Mouse (Mus musculus) left cerebral cortex, postnatal 10 days (tissue): Measurements from ENCODE around the gene Ttf2. TPM values are rescaled to one million over a fixed set of nuclear protein-coding genes. Genes with fewer than 3 reads are reported as not detected.

ENCODE experiments used
- DNase-seq, 2 experiments: peaks; one replicate each; pipeline ENCODE4 v3.0.0; 2021 to 2022; ENCODE audit warnings: low spot score in 2 of 2, mixed read lengths in 1 of 2; ENCODE audit errors: extremely low spot score in 1 of 2
- intact Hi-C: fragments of 180-260 bp; cut with DNase I; formaldehyde crosslinking; loops from one replicate; pipeline ENCODE4 v1.15.1; 2025
- total RNA-seq, 2 experiments: library from RNA; stranded (reverse); gene quantifications; 2 replicates each; pipeline ENCODE4 v1.2.3; 2021

Gene Ttf2
- total RNA-seq, 2 experiments from 2014 or later, result 1.6 to 2.3 TPM

- intact Hi-C loops, result no loop called here
- no peak for DNase-seq
These were observed 23.7 kb upstream of the Ttf2 start for GRCm38 (mm10) chr3:100993158-100993557.

GRCm38 (mm10) chr3:100990231-100990630 is 20.8 kb upstream of the Ttf2 start:
- intact Hi-C loops, result no loop called here
- DNase-seq, result no peak

- intact Hi-C loops, result no loop called here
- DNase-seq, result no peak
These were observed 20.0 kb upstream of the Ttf2 start for GRCm38 (mm10) chr3:100989417-100989816.

- no peak for DNase-seq
- intact Hi-C loops, result loop anchor here (10.0 kb wide), 1 partner anchor 836 kb away; no protein-coding TSS in a partner anchor
These were observed 9.8 kb upstream of the Ttf2 start for GRCm38 (mm10) chr3:100979290-100979689.

GRCm38 (mm10) chr3:100973906-100974305 is 4.4 kb upstream of the Ttf2 start:
- intact Hi-C loops, result loop anchor here (1.0 to 10.0 kb wide), 4 partner anchors 189 to 841 kb away; no protein-coding TSS in a partner anchor

GRCm38 (mm10) chr3:100963849-100964542 is 5.5 kb downstream of the Ttf2 start:
- DNase-seq, result peak; percentile 41 to 58
- intact Hi-C loops, result loop anchor here (10.0 kb wide), 1 partner anchor 199 kb away; no protein-coding TSS in a partner anchor

More at GRCm38 (mm10) chr3:100973906-100974305, 4.4 kb upstream of the Ttf2 start:
- DNase-seq, result peak in 1 of 2 experiments; percentile 64

- intact Hi-C loops, result loop anchor here (10.0 kb wide), 1 partner anchor 197 kb away; no protein-coding TSS in a partner anchor
- DNase-seq, result no peak
These were observed 8.0 kb downstream of the Ttf2 start for GRCm38 (mm10) chr3:100961501-100961900.

- DNase-seq, result no peak
- intact Hi-C loops, result loop anchor here (10.0 kb wide), 1 partner anchor 196 kb away; no protein-coding TSS in a partner anchor
These were observed 8.5 kb downstream of the Ttf2 start for GRCm38 (mm10) chr3:100961007-100961406.

- intact Hi-C loops, result no loop called here
- no peak for DNase-seq
These were observed 14.8 kb downstream of the Ttf2 start for GRCm38 (mm10) chr3:100954616-100955015.

- no peak for DNase-seq
- intact Hi-C loops, result no loop called here
These were observed 17.9 kb downstream of the Ttf2 start for GRCm38 (mm10) chr3:100951531-100951930.

- no peak for DNase-seq
- intact Hi-C loops, result no loop called here
These were observed 22.2 kb downstream of the Ttf2 start for GRCm38 (mm10) chr3:100947286-100947685.

- DNase-seq, result no peak
- intact Hi-C loops, result no loop called here
These were observed 28.9 kb downstream of the Ttf2 start for GRCm38 (mm10) chr3:100940496-100941037.

GRCm38 (mm10) chr3:100938211-100938610 is 31.3 kb downstream of the Ttf2 start:
- intact Hi-C loops, result no loop called here
- no peak for DNase-seq

- intact Hi-C loops, result no loop called here
- no peak for DNase-seq
These were observed 33.3 kb downstream of the Ttf2 start for GRCm38 (mm10) chr3:100936201-100936600.

GRCm38 (mm10) chr3:100935521-100935920 is 33.9 kb downstream of the Ttf2 start:
- intact Hi-C loops, result no loop called here

GRCm38 (mm10) chr3:100932077-100932944 is 37.2 kb downstream of the Ttf2 start:
- DNase-seq, result no peak
- intact Hi-C loops, result no loop called here

More at GRCm38 (mm10) chr3:100935521-100935920, 33.9 kb downstream of the Ttf2 start:
- no peak for DNase-seq

GRCm38 (mm10) chr3:100931332-100932076 is 38.0 kb downstream of the Ttf2 start:
- intact Hi-C loops, result no loop called here
- no peak for DNase-seq

GRCm38 (mm10) chr3:100925176-100925575 is 44.3 kb downstream of the Ttf2 start:
- intact Hi-C loops, result no loop called here
- DNase-seq, result no peak
